Mouse (Mus musculus): ENCODE data around the gene Ribc1.

Ribc1 gene

GRCm38 (mm10) chrX:152016151-152017145 is at the start of gene Ribc1, which contains the start of gene Smc1a:
Gene Ribc1 (minus strand): TSS chrX:152016295.
Gene Smc1a (plus strand): TSS chrX:152016428.
- peak; percentile 94 for DNase-seq (ENCODE audit: low spot score)

- DNase-seq (ENCODE audit: low spot score): no peak
These were observed 49.6 kb upstream of the Ribc1 start for GRCm38 (mm10) chrX:152065674-152066073.

DNA sequence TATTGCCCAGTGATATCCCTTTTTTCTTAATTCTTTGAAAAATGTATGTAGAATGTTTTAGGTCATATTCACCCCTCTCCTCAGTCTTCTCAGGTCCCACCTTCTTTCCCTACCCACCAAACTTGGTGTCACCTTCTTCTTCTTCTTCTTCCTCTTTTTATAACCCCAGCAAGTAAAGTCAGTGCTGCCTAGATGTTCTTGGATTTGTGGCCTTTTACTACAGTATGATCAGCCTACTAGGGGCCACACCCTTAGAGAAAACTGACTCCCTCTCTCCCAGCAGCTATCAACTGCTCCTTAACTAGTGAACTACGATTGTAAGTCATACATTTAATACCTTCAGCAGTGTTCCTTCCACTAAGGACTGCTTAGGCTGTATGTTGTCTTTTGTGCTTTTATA is 38.0 kb upstream of the Ribc1 start:
- DNase-seq (ENCODE audit: low spot score): no peak

DNA sequence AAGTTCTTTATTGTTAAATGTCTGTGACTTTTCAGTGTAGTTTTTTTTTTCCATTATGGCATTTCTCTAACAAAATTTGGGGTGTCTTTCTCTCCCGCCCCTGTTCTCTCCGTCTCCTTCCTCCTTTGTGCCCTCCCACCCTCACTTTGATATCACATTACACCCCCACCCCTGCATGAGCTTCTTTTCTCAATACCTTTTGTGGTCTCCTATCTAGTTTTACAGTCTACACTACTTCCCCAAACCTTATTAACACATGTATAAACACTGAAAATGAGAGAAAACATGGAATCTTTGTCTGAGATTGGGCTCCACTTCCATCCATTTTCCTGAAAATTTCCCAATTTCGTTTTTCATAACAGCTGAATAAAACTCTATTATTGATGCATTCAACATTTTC is 36.5 kb upstream of the Ribc1 start:
- no peak for DNase-seq (ENCODE audit: low spot score)

- DNase-seq (ENCODE audit: low spot score): no peak
These were observed 31.1 kb upstream of the Ribc1 start for GRCm38 (mm10) chrX:152047230-152047629.

DNA sequence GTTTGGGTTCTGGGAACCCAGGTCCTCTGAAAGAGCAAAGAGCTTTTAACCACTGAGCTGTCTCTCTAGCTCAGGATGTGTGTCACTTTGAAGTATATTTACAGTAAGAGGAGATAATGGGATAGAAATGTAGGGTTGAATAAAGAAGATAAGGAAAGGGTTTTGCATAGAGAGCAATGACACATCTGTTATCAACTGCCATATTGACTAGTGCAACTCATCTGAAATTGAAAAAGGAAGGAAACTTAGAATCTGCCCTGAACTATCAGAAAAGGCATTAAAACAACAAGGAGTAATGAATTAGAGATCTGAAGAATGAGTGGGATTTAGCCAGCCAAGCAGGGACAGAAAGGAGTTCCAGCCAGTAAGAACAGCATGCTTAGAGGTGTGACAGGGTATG is 23.8 kb upstream of the Ribc1 start:
- no peak for DNase-seq (ENCODE audit: low spot score)

DNA sequence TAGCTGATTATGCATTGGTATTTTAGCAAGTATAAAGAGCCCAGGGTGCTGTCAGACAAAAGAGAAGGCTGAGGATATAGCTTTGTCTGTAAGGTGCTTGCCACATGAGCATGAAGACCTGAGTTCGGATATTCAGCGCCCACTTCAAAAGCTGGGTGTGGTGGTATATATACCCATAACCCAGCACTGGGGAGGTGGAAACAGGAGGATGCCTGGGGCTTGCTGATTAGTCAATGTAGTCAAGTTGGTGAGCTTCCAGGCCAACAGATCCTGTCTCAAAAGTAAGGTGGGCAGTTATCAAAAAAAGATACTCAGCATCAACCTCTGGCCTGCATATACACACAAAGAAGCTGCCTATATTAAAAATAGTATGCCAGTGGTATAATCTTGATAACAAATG is 3.2 kb upstream of the Ribc1 start:
- DNase-seq (ENCODE audit: low spot score): no peak

DNA sequence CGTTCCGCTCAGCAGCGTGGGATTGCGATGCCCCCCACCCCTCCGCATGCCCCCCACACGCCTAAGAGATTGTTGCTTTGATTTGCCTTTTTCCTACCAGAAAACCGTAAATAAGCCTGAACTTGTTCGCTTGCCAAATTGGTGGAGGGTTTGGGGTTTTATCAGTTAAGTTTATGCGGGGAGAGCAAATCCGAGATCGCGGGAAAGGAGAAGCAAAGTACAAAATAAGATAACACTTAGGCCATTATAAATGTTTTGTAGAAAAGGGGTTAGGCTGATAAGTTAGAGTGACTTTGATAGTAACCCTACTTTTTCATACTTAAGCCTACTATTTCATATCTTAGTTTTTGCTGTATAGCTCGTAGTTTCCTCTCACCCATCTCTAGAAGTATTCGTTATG is 1.1 kb upstream of the Ribc1 start:
- no peak for DNase-seq (ENCODE audit: low spot score)

DNA sequence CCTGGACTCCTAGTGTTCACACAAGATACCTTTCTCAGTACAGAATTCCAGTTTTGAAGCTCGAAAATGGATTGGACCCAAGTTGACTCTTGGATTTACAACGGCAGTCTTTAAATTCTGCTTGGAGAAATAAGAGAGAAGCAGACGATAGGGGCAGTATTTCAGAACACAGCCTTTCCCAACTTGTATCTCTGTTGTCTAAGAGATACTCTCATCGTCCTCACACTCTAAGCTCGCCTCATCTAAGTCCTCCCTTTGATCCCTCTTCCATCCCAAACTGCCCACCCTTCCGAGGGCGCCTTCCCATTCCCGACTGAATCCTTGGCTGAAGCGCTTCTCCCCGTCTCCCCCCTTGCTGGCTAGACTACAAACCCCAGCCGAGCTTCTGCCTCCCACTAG is 344 bp downstream of the Ribc1 start:
- DNase-seq (ENCODE audit: low spot score): no peak

GRCm38 (mm10) chrX:152007863-152008262 is 8.2 kb downstream of the Ribc1 start:
- DNase-seq (ENCODE audit: low spot score): no peak

DNA sequence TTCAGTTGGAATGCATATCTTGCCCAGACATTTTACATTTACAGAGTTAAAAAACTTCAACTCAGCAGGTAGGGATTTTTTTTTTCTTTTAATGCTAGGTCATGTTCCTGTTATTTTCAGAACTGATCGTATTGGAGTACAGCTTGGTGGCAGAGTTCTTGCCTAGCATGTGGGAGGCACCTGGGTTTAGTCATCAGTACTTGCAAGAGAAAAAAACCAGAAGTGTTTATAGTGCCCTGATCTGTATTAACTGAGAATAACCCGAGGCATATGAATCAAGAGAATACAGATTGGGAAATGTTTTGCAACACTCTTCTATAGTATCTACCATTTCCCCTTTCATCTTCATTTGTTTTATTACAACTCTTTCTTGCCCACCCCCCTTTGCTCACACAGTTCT is 13.2 kb downstream of the Ribc1 start:
- no peak for DNase-seq (ENCODE audit: low spot score)

GRCm38 (mm10) chrX:152001737-152002710 is 14.1 kb downstream of the Ribc1 start, which contains the start of gene Hsd17b10:
Gene Hsd17b10 (plus strand): TSS chrX:152001845.
- peak; percentile 87 for DNase-seq (ENCODE audit: low spot score)

GRCm38 (mm10) chrX:152001182-152001684 is 14.9 kb downstream of the Ribc1 start:
- DNase-seq (ENCODE audit: low spot score): no peak

DNA sequence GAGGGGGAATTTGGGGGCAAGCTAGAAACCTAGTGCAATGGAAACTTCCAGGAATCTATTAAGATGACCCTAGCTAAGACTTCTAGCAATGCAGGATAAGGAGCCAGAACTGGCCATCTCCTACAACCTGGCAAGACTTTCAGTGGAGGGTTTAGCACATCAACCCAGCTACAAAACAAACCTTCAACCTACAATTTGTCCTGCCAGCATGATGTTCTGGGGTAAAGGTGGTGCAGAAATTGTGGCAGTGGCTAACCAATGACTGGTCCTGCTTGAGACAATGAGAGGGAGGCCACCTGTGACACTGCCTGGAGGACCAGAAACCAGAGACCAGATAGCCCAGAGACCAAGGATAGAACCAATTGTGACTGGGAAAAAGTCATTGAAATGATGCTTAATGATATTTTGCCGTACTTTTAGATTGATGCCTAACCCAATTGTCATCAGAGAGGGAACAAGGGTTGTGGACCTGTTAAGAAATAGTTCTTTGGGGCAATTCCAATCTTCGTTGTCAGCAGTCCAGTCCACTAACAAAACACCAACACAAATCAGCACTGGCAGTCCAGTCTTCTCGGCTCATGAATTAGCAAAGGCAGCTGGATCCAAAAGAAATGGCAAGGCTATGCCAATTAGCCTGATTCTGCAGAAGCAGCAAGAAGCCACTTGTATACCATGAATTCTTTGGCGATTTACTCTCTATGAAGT is 16.9 kb downstream of the Ribc1 start:
- no peak for DNase-seq (ENCODE audit: low spot score)
